Mouse (Mus musculus): ENCODE results near the gene 2610507B11Rik. TPM values are rescaled to one million over a fixed set of nuclear protein-coding genes. Genes with fewer than 3 reads are reported as not detected.

Gene 2610507B11Rik
- polyA plus RNA-seq, 1 experiment from 2014 or later, result 69.8 TPM

DNA sequence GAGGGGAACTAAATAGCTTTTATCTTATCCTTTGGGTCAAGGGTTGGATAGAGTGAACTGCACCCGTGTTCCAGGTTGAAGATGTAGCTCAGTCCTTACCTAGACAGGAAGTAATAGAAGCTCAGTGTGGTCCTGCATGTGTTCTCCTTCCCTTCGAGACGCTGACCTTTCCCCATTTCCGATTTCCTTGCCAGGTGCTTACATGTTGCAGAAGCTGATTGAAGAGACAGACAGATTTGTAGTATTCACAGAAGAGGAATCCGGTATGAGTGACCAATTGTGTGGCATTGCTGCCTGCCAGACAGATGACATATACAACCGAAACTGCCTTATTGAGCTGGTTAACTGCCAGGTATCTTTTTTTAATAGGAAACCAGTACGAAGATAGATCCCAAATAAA, 17.3 kb downstream of the 2610507B11Rik start:
- Histone ChIP-seq H3K36me3 (ENCODE audit: insufficient read depth, low read length) (peaks cover 88% of the 10 kb centered on the region), H3K4me2 (replicated peaks; ENCODE audit: low read depth, low read length) (no peak overlapping the region), H3K9ac (replicated peaks; ENCODE audit: low read length) (no peak overlapping the region), H3K27me3 (ENCODE audit: insufficient read depth, low read length) (no peaks in the 10 kb centered on the region), H3K9me3 (ENCODE audit: low read length) (no peaks in the 10 kb centered on the region), H3K4me3 (ENCODE audit: low read length) (no peak overlapping the region), H3K4me1 (ENCODE audit: insufficient read depth, low read length) (no peaks in the 10 kb centered on the region), H3K27ac (ENCODE audit: low read length) (no peak overlapping the region)
- 86% methylated on average over 7 of the region's 7 CpGs for WGBS
- ATAC-seq (ENCODE audit: low FRiP score, low TSS enrichment), result no peak

- Histone ChIP-seq H3K4me1 (ENCODE audit: insufficient read depth, low read length) (no peaks in the 10 kb centered on the region), H3K4me3 (ENCODE audit: low read length) (no peak overlapping the region), H3K9me3 (ENCODE audit: low read length) (no peaks in the 10 kb centered on the region), H3K9ac (replicated peaks; ENCODE audit: low read length) (no peak overlapping the region), H3K4me2 (replicated peaks; ENCODE audit: low read depth, low read length) (no peak overlapping the region), H3K36me3 (ENCODE audit: insufficient read depth, low read length) (peaks cover 88% of the 10 kb centered on the region), H3K27me3 (ENCODE audit: insufficient read depth, low read length) (no peaks in the 10 kb centered on the region), H3K27ac (ENCODE audit: low read length) (no peak overlapping the region)
- WGBS, result 89% methylated on average over 4 of the region's 4 CpGs
- ATAC-seq (ENCODE audit: low FRiP score, low TSS enrichment), result no peak
Observed at GRCm38 (mm10) chr11:78279586-78279985, 18.0 kb downstream of the 2610507B11Rik start.

- no peak for ATAC-seq (ENCODE audit: low FRiP score, low TSS enrichment)
- Histone ChIP-seq H3K4me3 (ENCODE audit: low read length) (no peak overlapping the region), H3K27ac (ENCODE audit: low read length) (no peak overlapping the region), H3K9ac (replicated peaks; ENCODE audit: low read length) (no peak overlapping the region), H3K4me2 (replicated peaks; ENCODE audit: low read depth, low read length) (no peak overlapping the region), H3K36me3 (ENCODE audit: insufficient read depth, low read length) (peaks cover 77% of the 10 kb centered on the region), H3K27me3 (ENCODE audit: insufficient read depth, low read length) (no peaks in the 10 kb centered on the region), H3K4me1 (ENCODE audit: insufficient read depth, low read length) (no peaks in the 10 kb centered on the region), H3K9me3 (ENCODE audit: low read length) (no peaks in the 10 kb centered on the region)
- WGBS, result 90% methylated on average over 7 of the region's 7 CpGs
Observed at GRCm38 (mm10) chr11:78289146-78289763, 27.7 kb downstream of the 2610507B11Rik start.

DNA sequence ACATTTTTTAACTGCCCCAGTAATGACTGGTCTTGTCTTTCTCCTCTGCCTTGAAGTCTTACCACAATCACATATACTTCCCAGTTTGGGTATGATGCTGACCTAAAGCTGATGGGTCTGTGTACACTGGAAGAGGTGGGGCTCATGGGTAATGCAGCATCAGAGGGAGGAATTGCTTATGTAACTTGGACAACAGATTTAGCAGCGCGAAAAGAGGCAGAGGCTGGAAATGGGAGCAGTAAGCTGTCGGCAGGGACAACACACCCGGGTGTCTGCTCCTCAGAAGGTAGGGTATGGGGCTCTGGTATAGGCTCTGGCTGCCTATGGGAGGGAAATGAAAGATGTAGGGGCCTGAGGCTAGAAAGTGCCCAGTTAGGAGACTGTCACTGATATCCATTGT, 29.1 kb downstream of the 2610507B11Rik start, which contains the start of gene BC030499:
Gene BC030499 (plus strand): TSS at position 188 of the 400 bp plus-strand sequence.
- Histone ChIP-seq H3K4me1 (ENCODE audit: insufficient read depth, low read length) (no peaks in the 10 kb centered on the region), H3K9ac (replicated peaks; ENCODE audit: low read length) (no peak within 1 kb of the TSS), H3K9me3 (ENCODE audit: low read length) (no peaks in the 10 kb centered on the region), H3K36me3 (ENCODE audit: insufficient read depth, low read length) (peaks cover 63% of the 10 kb centered on the region), H3K27ac (ENCODE audit: low read length) (no peak within 1 kb of the TSS), H3K27me3 (ENCODE audit: insufficient read depth, low read length) (no peaks in the 10 kb centered on the region), H3K4me2 (replicated peaks; ENCODE audit: low read depth, low read length) (no peak within 1 kb of the TSS), H3K4me3 (ENCODE audit: low read length) (no peak within 1 kb of the TSS)
- 93% methylated on average over 4 of the region's 4 CpGs for WGBS
- ATAC-seq (ENCODE audit: low FRiP score, low TSS enrichment), result no peak

GRCm38 (mm10) chr11:78294585-78294984, 33.0 kb downstream of the 2610507B11Rik start:
- H3K27ac ChIP-seq (ENCODE audit: low read length), result no peak overlapping the region
- peaks cover 33% of the 10 kb centered on the region for H3K36me3 ChIP-seq (ENCODE audit: insufficient read depth, low read length)
- WGBS, result 90% methylated on average over 6 of the region's 6 CpGs
- no peak for ATAC-seq (ENCODE audit: low FRiP score, low TSS enrichment)
- no peaks in the 10 kb centered on the region for H3K9me3 ChIP-seq (ENCODE audit: low read length)
- H3K27me3 ChIP-seq (ENCODE audit: insufficient read depth, low read length), result no peaks in the 10 kb centered on the region
- no peak overlapping the region for H3K9ac ChIP-seq (replicated peaks; ENCODE audit: low read length)
- H3K4me1 ChIP-seq (ENCODE audit: insufficient read depth, low read length), result no peaks in the 10 kb centered on the region
- no peak overlapping the region for H3K4me2 ChIP-seq (replicated peaks; ENCODE audit: low read depth, low read length)
- no peak overlapping the region for H3K4me3 ChIP-seq (ENCODE audit: low read length)

GRCm38 (mm10) chr11:78300917-78301316, 39.4 kb downstream of the 2610507B11Rik start:
- 57% methylated on average over 7 of the region's 7 CpGs for WGBS
- H3K9ac ChIP-seq (replicated peaks; ENCODE audit: low read length), result peak overlapping the region; percentile 69

GRCm38 (mm10) chr11:78301357-78302084, 40.0 kb downstream of the 2610507B11Rik start, which contains the start of gene Spag5:
TSS of gene Spag5 (plus strand) at chr11:78301529.
- Histone ChIP-seq H3K36me3 (ENCODE audit: insufficient read depth, low read length) (peaks cover 22% of the 10 kb centered on the region; the same call in 1 of the 2 replicates), H3K4me2 (replicated peaks; ENCODE audit: low read depth, low read length) (peak within 1 kb of the TSS; percentile 55), H3K27me3 (ENCODE audit: insufficient read depth, low read length) (no peaks in the 10 kb centered on the region), H3K9ac (replicated peaks; ENCODE audit: low read length) (peak within 1 kb of the TSS; percentile 77), H3K4me3 (ENCODE audit: low read length) (peak within 1 kb of the TSS; percentile 76), H3K4me1 (ENCODE audit: insufficient read depth, low read length) (0 out of 2 replicates have a peak, but pooled peaks cover 13% of the 10 kb centered on the region), H3K27ac (ENCODE audit: low read length) (peak within 1 kb of the TSS; percentile 73), H3K9me3 (ENCODE audit: low read length) (no peaks in the 10 kb centered on the region)
- ATAC-seq (ENCODE audit: low FRiP score, low TSS enrichment), result peak; percentile 99
- under 1% methylated on average over 49 of the region's 49 CpGs for WGBS

More at GRCm38 (mm10) chr11:78300917-78301316, 39.4 kb downstream of the 2610507B11Rik start:
- Histone ChIP-seq H3K4me3 (ENCODE audit: low read length) (peak overlapping the region; percentile 76), H3K4me1 (ENCODE audit: insufficient read depth, low read length) (0 out of 2 replicates have a peak, but pooled peaks cover 9% of the 10 kb centered on the region), H3K4me2 (replicated peaks; ENCODE audit: low read depth, low read length) (peak overlapping the region; percentile 55), H3K9me3 (ENCODE audit: low read length) (no peaks in the 10 kb centered on the region), H3K36me3 (ENCODE audit: insufficient read depth, low read length) (peaks cover 22% of the 10 kb centered on the region; the same call in 1 of the 2 replicates), H3K27ac (ENCODE audit: low read length) (peak overlapping the region; percentile 61; the same call in 1 of the 2 replicates), H3K27me3 (ENCODE audit: insufficient read depth, low read length) (no peaks in the 10 kb centered on the region)
- no peak for ATAC-seq (ENCODE audit: low FRiP score, low TSS enrichment)

DNA sequence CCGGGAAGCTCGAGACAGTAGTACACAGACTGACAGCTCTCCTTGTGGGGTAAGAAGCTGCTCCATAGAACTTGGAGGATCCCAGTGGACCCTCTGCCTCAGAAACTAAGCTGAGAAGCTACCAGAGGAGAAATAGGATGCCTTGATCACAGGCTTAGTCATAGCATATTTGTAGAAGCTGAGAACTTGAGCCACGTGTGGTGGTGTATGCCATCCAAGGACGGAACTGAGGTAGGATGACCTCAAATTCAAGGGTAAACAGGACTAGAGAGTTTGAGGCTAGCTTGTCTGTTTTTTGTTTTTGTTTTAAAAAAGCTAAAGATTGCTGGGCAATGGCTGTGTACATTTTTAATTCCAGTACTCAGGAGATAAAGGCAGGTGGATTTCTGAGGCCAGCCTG, 43.7 kb downstream of the 2610507B11Rik start:
- 0 out of 2 replicates have a peak, but pooled peaks cover 13% of the 10 kb centered on the region for H3K4me1 ChIP-seq (ENCODE audit: insufficient read depth, low read length)
- H3K36me3 ChIP-seq (ENCODE audit: insufficient read depth, low read length), result peaks cover 39% of the 10 kb centered on the region
- no peak overlapping the region for H3K27ac ChIP-seq (ENCODE audit: low read length)
- no peaks in the 10 kb centered on the region for H3K9me3 ChIP-seq (ENCODE audit: low read length)
- no peak for ATAC-seq (ENCODE audit: low FRiP score, low TSS enrichment)
- H3K27me3 ChIP-seq (ENCODE audit: insufficient read depth, low read length), result no peaks in the 10 kb centered on the region
- no peak overlapping the region for H3K9ac ChIP-seq (replicated peaks; ENCODE audit: low read length)
- 89% methylated on average over 4 of the region's 4 CpGs for WGBS
- H3K4me3 ChIP-seq (ENCODE audit: low read length), result no peak overlapping the region
- no peak overlapping the region for H3K4me2 ChIP-seq (replicated peaks; ENCODE audit: low read depth, low read length)

GRCm38 (mm10) chr11:78310861-78311511, 49.4 kb downstream of the 2610507B11Rik start:
- H3K4me1 ChIP-seq (ENCODE audit: insufficient read depth, low read length), result 0 out of 2 replicates have a peak, but pooled peaks cover 3% of the 10 kb centered on the region
- peaks cover 45% of the 10 kb centered on the region for H3K36me3 ChIP-seq (ENCODE audit: insufficient read depth, low read length)
- no peaks in the 10 kb centered on the region for H3K9me3 ChIP-seq (ENCODE audit: low read length)
- H3K4me2 ChIP-seq (replicated peaks; ENCODE audit: low read depth, low read length), result no peak overlapping the region
- no peaks in the 10 kb centered on the region for H3K27me3 ChIP-seq (ENCODE audit: insufficient read depth, low read length)
- no peak overlapping the region for H3K4me3 ChIP-seq (ENCODE audit: low read length)
- ATAC-seq (ENCODE audit: low FRiP score, low TSS enrichment), result 0 out of 2 replicates have a peak, but pooled peaks have one; percentile 15
- H3K27ac ChIP-seq (ENCODE audit: low read length), result no peak overlapping the region
- WGBS, result 76% methylated on average over 8 of the region's 8 CpGs
- H3K9ac ChIP-seq (replicated peaks; ENCODE audit: low read length), result no peak overlapping the region

Measured in kidney, embryonic 16.5 days (tissue).